Mouse (Mus musculus) urinary bladder, postnatal 14 days (tissue): ENCODE data around the gene Nebl.

Source experiments
- DNase-seq: peaks from one replicate; pipeline ENCODE4 v3.0.0; 2021; ENCODE audit warnings: low spot score

Nebl gene

GRCm38 (mm10) chr2:17523791-17524190 is 207.5 kb downstream of the Nebl start:
- no peak for DNase-seq

- no peak for DNase-seq
Observed at GRCm38 (mm10) chr2:17515686-17516085, 215.6 kb downstream of the Nebl start.

GRCm38 (mm10) chr2:17514765-17515164 is 216.5 kb downstream of the Nebl start:
- no peak for DNase-seq

GRCm38 (mm10) chr2:17509942-17510341 is 221.3 kb downstream of the Nebl start:
- DNase-seq: no peak

GRCm38 (mm10) chr2:17507362-17507761 is 223.9 kb downstream of the Nebl start:
- DNase-seq: no peak

- DNase-seq: no peak
Observed at GRCm38 (mm10) chr2:17504115-17504774, 227.0 kb downstream of the Nebl start.

- DNase-seq: no peak
Observed at GRCm38 (mm10) chr2:17501075-17501474, 230.2 kb downstream of the Nebl start.

GRCm38 (mm10) chr2:17465517-17466174 is 265.6 kb downstream of the Nebl start:
- DNase-seq: no peak

- no peak for DNase-seq
Observed at GRCm38 (mm10) chr2:17460434-17460833, 270.8 kb downstream of the Nebl start.

GRCm38 (mm10) chr2:17453676-17454075 is 277.6 kb downstream of the Nebl start:
- DNase-seq: no peak

- DNase-seq: no peak
Observed at GRCm38 (mm10) chr2:17448341-17448740, 282.9 kb downstream of the Nebl start.

GRCm38 (mm10) chr2:17443581-17443980 is 287.7 kb downstream of the Nebl start:
- DNase-seq: no peak

- no peak for DNase-seq
Observed at GRCm38 (mm10) chr2:17438317-17438716, 292.9 kb downstream of the Nebl start.

GRCm38 (mm10) chr2:17436739-17437440 is 294.4 kb downstream of the Nebl start:
- DNase-seq: no peak

GRCm38 (mm10) chr2:17435217-17435616 is 296.0 kb downstream of the Nebl start:
- no peak for DNase-seq

GRCm38 (mm10) chr2:17429028-17429427 is 302.2 kb downstream of the Nebl start:
- DNase-seq: no peak

GRCm38 (mm10) chr2:17428156-17428555 is 303.1 kb downstream of the Nebl start:
- DNase-seq: no peak

GRCm38 (mm10) chr2:17422967-17423366 is 308.3 kb downstream of the Nebl start:
- DNase-seq: peak; percentile 12

- no peak for DNase-seq
Observed at GRCm38 (mm10) chr2:17415347-17415746, 315.9 kb downstream of the Nebl start.

GRCm38 (mm10) chr2:17414324-17414723 is 316.9 kb downstream of the Nebl start:
- DNase-seq: no peak

- no peak for DNase-seq
Observed at GRCm38 (mm10) chr2:17413496-17414268, 317.6 kb downstream of the Nebl start.

GRCm38 (mm10) chr2:17409276-17409675 is 322.0 kb downstream of the Nebl start:
- DNase-seq: no peak
